8 mouse cellular contexts compared by ENCODE assay signal in the genomic region with DNA sequence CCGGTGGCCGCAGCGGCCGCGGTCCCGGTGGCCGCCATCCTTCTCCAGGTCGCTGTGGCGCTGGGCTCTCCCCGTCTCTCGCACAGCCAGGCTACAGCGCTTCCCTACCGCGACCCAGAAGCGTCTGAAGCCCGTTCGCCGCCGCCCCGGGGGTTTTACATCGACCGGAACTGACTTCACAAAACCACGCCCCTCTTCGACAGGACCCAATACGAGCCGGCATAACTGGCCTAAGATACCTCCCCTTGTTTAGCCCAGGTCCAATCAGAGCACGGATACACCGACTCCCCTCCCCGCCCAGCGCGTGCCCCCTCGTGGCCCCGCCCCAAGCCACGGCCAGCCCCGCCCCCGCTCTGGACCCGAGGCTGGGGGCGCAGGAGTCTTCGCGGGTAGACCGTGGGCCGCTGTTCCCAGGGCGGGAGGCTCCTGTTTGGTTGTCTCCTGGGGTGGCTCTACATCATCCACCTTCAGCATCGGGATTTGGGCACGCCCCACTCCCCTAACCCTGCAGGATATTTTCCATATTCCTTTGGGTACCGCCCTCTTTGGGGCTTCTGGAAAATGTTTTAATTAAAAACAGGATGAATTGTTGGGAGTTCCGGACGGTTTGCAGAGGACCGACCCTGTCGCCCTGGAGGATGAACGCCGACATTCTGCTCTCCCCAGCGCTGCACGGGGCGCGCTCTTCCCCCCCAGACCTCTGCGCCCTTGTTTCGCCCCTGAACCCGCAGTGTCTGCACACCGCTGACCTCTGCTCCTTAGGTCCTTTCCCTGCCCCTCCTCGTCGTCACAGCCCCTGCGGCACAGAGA. TPM values are rescaled to one million over a fixed set of nuclear protein-coding genes. Genes with fewer than 3 reads are reported as not detected.
DNase-seq lines count a peak whose midpoint lies in the region; ATAC-seq lines count a peak whose summit lies in the region.

Gene Aplp2, minus strand, starts transcription at position 126 of the 810 bp plus-strand sequence.

- H3K27ac ChIP-seq in lung, embryonic 16.5 days (ENCODE audit: low read length), result peak within 1 kb of the TSS; percentile 91

- H3K9me3 ChIP-seq in lung, embryonic 16.5 days (ENCODE audit: control insufficient read depth, low read length), result no peaks in the 10 kb centered on the region

- H3K27me3 ChIP-seq in lung, embryonic 16.5 days (ENCODE audit: control insufficient read depth, insufficient read depth, low read depth, low read length), result no peaks in the 10 kb centered on the region

- H3K4me2 ChIP-seq in lung, embryonic 16.5 days (ENCODE audit: low read depth, low read length), result peak within 1 kb of the TSS; percentile 89

- peak; percentile 98 for DNase-seq in MEL-GATA-1-ER (ENCODE audit: extremely low read depth, low read depth)
- DNase-seq in cerebellum, adult 8-10 months, result peak; percentile 98
- DNase-seq in forelimb bud, embryonic 11.5 days (ENCODE audit: low read depth, low spot score), result peak; percentile 98
- DNase-seq in layer of hippocampus, adult 9-10 months (ENCODE audit: low spot score), result peak; percentile 96
- peak; percentile 98 for DNase-seq in ovary, postnatal 10 days (ENCODE audit: low spot score)
- peak; percentile 95 to 96 for DNase-seq in thymus, postnatal 10 days (ENCODE audit: low spot score in 2 of 2)

- ATAC-seq in hematopoietic stem cell, adult 5-6 weeks (replicated peaks in 1 of 2; ENCODE audit: insufficient read depth in 1 of 2, low FRiP score in 2 of 2, low TSS enrichment in 1 of 2, low read depth in 1 of 2, poor library complexity in 2 of 2, severe bottlenecking in 2 of 2), result peak; percentile 97 to 99
- peak; percentile 99 for ATAC-seq in lung, embryonic 16.5 days (ENCODE audit: low read depth)

- no peaks in the 10 kb centered on the region for H3K36me3 ChIP-seq in lung, embryonic 16.5 days (ENCODE audit: control insufficient read depth, insufficient read depth, low read length)

- H3K4me1 ChIP-seq in lung, embryonic 16.5 days (replicated peaks; ENCODE audit: control insufficient read depth, insufficient read depth, low read length), result peaks cover 30% of the 10 kb centered on the region

- H3K9ac ChIP-seq in lung, embryonic 16.5 days (ENCODE audit: low read length), result peak within 1 kb of the TSS; percentile 92

- peak within 1 kb of the TSS; percentile 96 for H3K4me3 ChIP-seq in lung, embryonic 16.5 days (ENCODE audit: low read length)

- under 1% methylated on average over 60 of the region's 63 CpGs for WGBS in lung, embryonic 16.5 days

RNA-seq across cellular contexts. Expression of gene Aplp2, which starts in this region (rescaled TPM):
- total RNA-seq in hematopoietic stem cell, adult 5-6 weeks (2017), result 81.2 and 168 TPM in 2 replicates
- 506 and 518 TPM in 2 replicates for polyA plus RNA-seq in lung, embryonic 16.5 days (2015; fragmentation: Nextera tagmentation; extraction: Ambion mirVana)

Comparison
In these comparisons a context has a peak if more than half of its experiments do, and no peak if none do; other contexts are left out.
1. Peak in every context shown above with its lines: DNase-seq, ATAC-seq, H3K4me3 ChIP-seq and H3K27ac ChIP-seq.